Mouse (Mus musculus) liver, adult 2 months (tissue): ENCODE measurements around the gene Usp22.

Source experiments
- CTCF ChIP-seq: fragments of 200-500 bp; IDR thresholded peaks from 2 replicates; pipeline ENCODE4 v1.5.1; 2011; ENCODE audit warnings: low read depth, low read length, control low read depth
- POLR2A ChIP-seq: fragments of 200-500 bp; IDR thresholded peaks from 2 replicates; pipeline ENCODE4 v1.6.1; 2011; ENCODE audit warnings: low read length, control low read depth; ENCODE audit not compliant: insufficient read depth; ENCODE audit errors: extremely low read depth

GRCm38 (mm10) chr11:61192779-61193178 lies 17.9 kb upstream of the Usp22 start:
- TF ChIP-seq CTCF (no peak), POLR2A (no peak)
